Mouse (Mus musculus) thymus, adult 2 months (tissue): ENCODE measurements at regions not wholly inside any gene's neighbourhood (a gene's known extent, or its start where the extent isn't known, plus 50 kb on each side); places are given as distances from the start of the nearest gene placed in this dataset.

Source experiments
- CTCF ChIP-seq: fragments of 200-500 bp; IDR thresholded peaks from 2 replicates; pipeline ENCODE4 v1.5.1; 2012; ENCODE audit warnings: mild to moderate bottlenecking, control low read depth, low read length, moderate library complexity, borderline replicate concordance; ENCODE audit not compliant: control insufficient read depth, poor library complexity, insufficient read depth; ENCODE audit errors: extremely low read depth
- POLR2A ChIP-seq: fragments of 200-500 bp; IDR thresholded peaks from 2 replicates; pipeline ENCODE4 v1.6.1; 2012; ENCODE audit warnings: mild to moderate bottlenecking, low read length, control low read depth, moderate library complexity; ENCODE audit not compliant: control insufficient read depth, poor library complexity, insufficient read depth; ENCODE audit errors: extremely low read depth

- TF ChIP-seq CTCF (no peak), POLR2A (no peak)
Measured at GRCm38 (mm10) chr13:107672166-107672565, 372.1 kb upstream of the Smim15 start.
